8 mouse cellular contexts compared by ENCODE assay signal in genomic region chr13:25933783-25934182, GRCm38 (mm10).
DNase-seq lines count a peak whose midpoint lies in the region; ATAC-seq and TF ChIP-seq lines count a peak whose summit lies in the region.

No protein-coding gene starts in this region.

- H3K4me2 ChIP-seq in stomach, embryonic 14.5 days (replicated peaks; ENCODE audit: low read depth, low read length), result no peak overlapping the region
- no peak overlapping the region for H3K4me2 ChIP-seq in stomach, postnatal 0 days (replicated peaks; ENCODE audit: low read depth)
- H3K4me2 ChIP-seq in limb, embryonic 11.5 days (ENCODE audit: low read depth, severe bottlenecking), result no peak overlapping the region

- no peak for ATAC-seq in stomach, embryonic 14.5 days (ENCODE audit: insufficient number of reproducible peaks, insufficient read depth, low FRiP score, low read depth)
- ATAC-seq in stomach, postnatal 0 days (ENCODE audit: low FRiP score, low TSS enrichment), result no peak
- no peak for ATAC-seq in limb, embryonic 11.5 days (ENCODE audit: insufficient number of reproducible peaks, low FRiP score, low TSS enrichment, low read depth)

- DNase-seq in heart, embryonic 10.5 days (ENCODE audit: low spot score), result no peak
- DNase-seq in heart, postnatal 36 days, result no peak
- no peak for DNase-seq in stomach, postnatal 0 days (ENCODE audit: low spot score)
- DNase-seq in limb, embryonic 11.5 days (ENCODE audit: low spot score), result no peak
- no peak for DNase-seq in cerebellum, postnatal 25 days
- DNase-seq in B cell, adult 2 months, result no peak
- no peak for DNase-seq in left cerebral cortex, postnatal 4 days

- no peak overlapping the region for H3K4me3 ChIP-seq in heart, embryonic 10.5 days
- H3K4me3 ChIP-seq in stomach, embryonic 14.5 days (ENCODE audit: low read depth, low read length), result no peak overlapping the region
- H3K4me3 ChIP-seq in stomach, postnatal 0 days (ENCODE audit: low read depth, low read length), result no peak overlapping the region
- H3K4me3 ChIP-seq in limb, embryonic 11.5 days (ENCODE audit: low read depth, low read length), result no peak overlapping the region

- H3K9ac ChIP-seq in stomach, embryonic 14.5 days (replicated peaks; ENCODE audit: low read depth, low read length), result no peak overlapping the region
- H3K9ac ChIP-seq in stomach, postnatal 0 days (ENCODE audit: low read length), result no peak overlapping the region
- no peak overlapping the region for H3K9ac ChIP-seq in limb, embryonic 11.5 days (ENCODE audit: low read length)

- peak overlapping the region; percentile 49; the same call in 1 of the 2 replicates for H3K27ac ChIP-seq in heart, embryonic 10.5 days
- peak overlapping the region; percentile 86; the same call in 1 of the 2 replicates for H3K27ac ChIP-seq in stomach, embryonic 14.5 days (ENCODE audit: low read length)
- no peak overlapping the region; the same call in 1 of the 2 replicates for H3K27ac ChIP-seq in stomach, postnatal 0 days (replicated peaks)
- peak overlapping the region; percentile 64; the same call in 1 of the 2 replicates for H3K27ac ChIP-seq in limb, embryonic 11.5 days (replicated peaks; ENCODE audit: low read depth, low read length)

- H3K9me3 ChIP-seq in heart, embryonic 10.5 days, result no peaks in the 10 kb centered on the region
- no peaks in the 10 kb centered on the region for H3K9me3 ChIP-seq in stomach, embryonic 14.5 days (ENCODE audit: control insufficient read depth, low read depth, low read length)
- H3K9me3 ChIP-seq in stomach, postnatal 0 days (ENCODE audit: control insufficient read depth, low read length), result no peaks in the 10 kb centered on the region
- H3K9me3 ChIP-seq in limb, embryonic 11.5 days (ENCODE audit: control insufficient read depth, low read length), result no peaks in the 10 kb centered on the region

- intact Hi-C loops in heart, postnatal 36 days (cut with DNase I), result loop anchor here (5.0 to 10.0 kb wide), 2 partner anchors 471 to 989 kb away; no protein-coding TSS in a partner anchor
- intact Hi-C loops in left cerebral cortex, postnatal 4 days (cut with DNase I), result loop anchor here (10.0 kb wide), 2 partner anchors 331 to 749 kb away; no protein-coding TSS in a partner anchor

- peaks cover 6% of the 10 kb centered on the region; the same call in 1 of the 2 replicates for H3K4me1 ChIP-seq in heart, embryonic 10.5 days
- H3K4me1 ChIP-seq in stomach, embryonic 14.5 days (ENCODE audit: control insufficient read depth, insufficient read depth, low read length), result peaks cover 3% of the 10 kb centered on the region; the same call in 1 of the 2 replicates
- no peaks in the 10 kb centered on the region for H3K4me1 ChIP-seq in stomach, postnatal 0 days (replicated peaks; ENCODE audit: control insufficient read depth, insufficient read depth)
- H3K4me1 ChIP-seq in limb, embryonic 11.5 days (ENCODE audit: control insufficient read depth, insufficient read depth, low read length), result 0 out of 2 replicates have a peak, but pooled peaks cover 3% of the 10 kb centered on the region

- TF ChIP-seq EP300 in stomach, postnatal 0 days (optimal IDR thresholded peaks at IDR 0.05), result no peak

- TF ChIP-seq CTCF in stomach, postnatal 0 days (IDR thresholded peaks at IDR 0.05; ENCODE audit: low read depth), result no peak

- 48% methylated on average over 3 of the region's 3 CpGs for WGBS in heart, embryonic 10.5 days
- WGBS in stomach, embryonic 14.5 days, result 15% methylated on average over 3 of the region's 3 CpGs
- WGBS in stomach, postnatal 0 days, result 21% methylated on average over 3 of the region's 3 CpGs
- WGBS in limb, embryonic 11.5 days, result 32% methylated on average over 3 of the region's 3 CpGs

- no peaks in the 10 kb centered on the region for H3K36me3 ChIP-seq in heart, embryonic 10.5 days
- no peaks in the 10 kb centered on the region for H3K36me3 ChIP-seq in stomach, embryonic 14.5 days (ENCODE audit: control insufficient read depth, insufficient read depth, low read length)
- no peaks in the 10 kb centered on the region for H3K36me3 ChIP-seq in stomach, postnatal 0 days (ENCODE audit: control insufficient read depth, insufficient read depth, low read length)
- no peaks in the 10 kb centered on the region for H3K36me3 ChIP-seq in limb, embryonic 11.5 days (ENCODE audit: control insufficient read depth, insufficient read depth, low read length)

- no peaks in the 10 kb centered on the region for H3K27me3 ChIP-seq in heart, embryonic 10.5 days (ENCODE audit: insufficient read depth, poor library complexity, severe bottlenecking)
- H3K27me3 ChIP-seq in stomach, embryonic 14.5 days (ENCODE audit: control insufficient read depth, insufficient read depth, low read length), result no peaks in the 10 kb centered on the region
- H3K27me3 ChIP-seq in stomach, postnatal 0 days (ENCODE audit: control insufficient read depth, insufficient read depth, low read length), result no peaks in the 10 kb centered on the region
- no peaks in the 10 kb centered on the region for H3K27me3 ChIP-seq in limb, embryonic 11.5 days (ENCODE audit: control insufficient read depth, insufficient read depth, low read length)
